Mouse (Mus musculus) bone marrow, adult 2 months (tissue): ENCODE results near the gene Rps19bp1. TPM values are rescaled to one million over a fixed set of nuclear protein-coding genes. Genes with fewer than 3 reads are reported as not detected.

Source experiments
- H3K27ac ChIP-seq: fragments of 200-500 bp; 2 replicates; pipeline ENCODE4 v1.5.1; 2012; ENCODE audit warnings: low read depth, mild to moderate bottlenecking, control low read depth, inconsistent platforms, low read length; ENCODE audit not compliant: control insufficient read depth, poor library complexity, insufficient read depth
- H3K4me1 ChIP-seq: fragments of 200-500 bp; 2 replicates; pipeline ENCODE4 v1.6.1; 2011; ENCODE audit warnings: low read length; ENCODE audit not compliant: control insufficient read depth, insufficient read depth
- H3K4me3 ChIP-seq: fragments of 200-500 bp; replicated peaks from 2 replicates; pipeline ENCODE3; 2011; ENCODE audit warnings: mild to moderate bottlenecking, low read depth, low read length, control low read depth; ENCODE audit not compliant: control insufficient read depth
- CTCF ChIP-seq: fragments of 200-500 bp; IDR thresholded peaks from 2 replicates; pipeline ENCODE4 v1.5.1; 2011; ENCODE audit warnings: low read length, control low read depth; ENCODE audit not compliant: control insufficient read depth, insufficient read depth
- POLR2A ChIP-seq: fragments of 200-500 bp; IDR thresholded peaks from 2 replicates; pipeline ENCODE4 v1.6.1; 2011; ENCODE audit warnings: low read depth, mild to moderate bottlenecking, control low read depth, low read length, borderline replicate concordance; ENCODE audit not compliant: control insufficient read depth
- WGBS: fragments of 180-500 bp; shearing (Covaris S2); methylation state at CpG from one replicate; pipeline ENCODE4 v1.1.7; 2018; 5-methylcytosine and 5-hydroxymethylcytosine counted together
- polyA plus RNA-seq: library from polyadenylated mRNA; stranded (reverse); fragments of >200 nt; gene quantifications from 2 replicates; pipeline ENCODE4 v1.2.4, GENCODE M21; 2011; ENCODE audit warnings: low replicate concordance; ENCODE audit not compliant: missing spikeins, insufficient read depth, insufficient read length

Rps19bp1 gene
- polyA plus RNA-seq, 1 experiment = 53.7 TPM

DNA sequence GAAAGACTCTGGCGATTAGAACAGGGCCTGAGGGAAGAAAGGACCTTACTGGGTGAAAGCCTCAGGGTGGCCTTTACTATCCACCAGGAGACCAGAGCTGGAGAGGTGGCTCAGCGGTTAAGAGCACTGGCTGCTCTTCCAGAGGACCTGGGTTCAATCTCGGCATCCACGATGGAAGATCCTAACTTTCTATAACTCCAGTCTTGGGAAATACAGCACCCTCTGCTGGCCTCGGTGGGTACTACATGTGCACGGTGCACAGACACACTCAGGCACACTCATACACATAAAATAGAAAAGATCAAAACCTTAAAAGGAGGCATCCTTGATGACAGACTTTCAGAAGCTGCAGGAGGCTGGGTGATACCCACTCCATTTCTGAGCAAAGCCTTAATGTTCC is 16.5 kb upstream of the Rps19bp1 start:
- 14% methylated on average over 6 of the region's 6 CpGs for whole genome bisulfite sequencing
- H3K27ac ChIP-seq = no peak overlapping the region
- TF ChIP-seq POLR2A (no peak), CTCF (peak; percentile 81)
- no peaks in the 10 kb centered on the region for H3K4me1 ChIP-seq
- H3K4me3 ChIP-seq = no peak overlapping the region

DNA sequence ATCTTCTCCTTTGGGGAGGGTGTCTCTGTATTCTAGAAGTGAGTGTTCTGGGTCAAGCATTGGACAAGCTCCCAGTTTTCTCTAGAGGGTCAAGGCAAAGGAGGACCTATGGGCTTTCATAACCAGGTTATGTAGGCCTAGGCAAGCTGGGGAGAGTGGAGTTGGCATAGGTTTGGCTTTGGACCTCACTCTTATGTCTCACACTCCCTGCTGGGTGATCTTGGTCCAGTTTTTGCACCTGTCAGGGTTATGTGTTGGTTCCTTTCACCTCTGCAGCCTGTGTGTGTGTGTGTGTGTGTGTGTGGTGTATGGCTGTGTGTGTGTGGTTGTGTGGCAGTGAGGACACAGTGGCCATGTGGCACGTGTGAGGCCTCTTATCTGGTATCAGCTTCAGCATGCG is 14.9 kb upstream of the Rps19bp1 start:
- no peak overlapping the region for H3K4me3 ChIP-seq
- 74% methylated on average over 2 of the region's 2 CpGs for WGBS
- TF ChIP-seq CTCF (no peak), POLR2A (no peak)

DNA sequence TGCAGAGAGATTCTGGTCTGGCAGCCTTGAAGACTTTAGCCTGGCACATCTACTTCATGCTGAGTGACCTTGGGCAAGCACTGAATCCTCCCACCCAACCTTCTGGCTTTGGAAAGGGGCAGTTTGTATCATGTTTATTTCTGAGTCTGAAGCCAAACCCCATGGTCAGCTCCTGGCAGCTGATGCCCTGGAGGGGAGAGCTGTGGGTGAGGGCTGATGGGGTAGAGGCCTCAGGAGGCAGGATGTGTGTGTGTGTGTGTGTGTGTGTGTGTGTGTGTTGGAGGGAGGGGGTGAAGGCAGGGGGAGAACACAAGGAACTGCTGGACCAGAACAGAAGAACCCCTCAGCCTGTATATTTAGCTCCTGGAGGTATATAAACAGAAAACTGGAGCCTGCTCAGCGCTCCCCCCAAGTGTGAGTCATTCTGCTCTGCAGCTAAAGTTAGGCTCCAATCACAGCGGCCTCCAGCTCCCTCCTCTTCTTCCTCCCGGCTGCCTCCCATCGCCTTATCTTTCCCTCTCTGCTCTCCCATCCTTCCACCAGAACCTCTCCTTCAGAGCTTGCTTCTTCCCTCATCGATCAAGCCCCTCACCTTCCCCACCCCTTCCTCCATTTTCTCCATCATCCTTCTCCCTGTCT is 14.1 kb upstream of the Rps19bp1 start:
- WGBS = 51% methylated on average over 5 of the region's 5 CpGs
- TF ChIP-seq POLR2A (no peak), CTCF (no peak)
- no peak overlapping the region for H3K27ac ChIP-seq
- H3K4me1 ChIP-seq = no peaks in the 10 kb centered on the region
- no peak overlapping the region for H3K4me3 ChIP-seq

More for the DNA sequence above, 14.9 kb upstream of the Rps19bp1 start:
- Histone ChIP-seq H3K27ac (no peak overlapping the region), H3K4me1 (no peaks in the 10 kb centered on the region)

DNA sequence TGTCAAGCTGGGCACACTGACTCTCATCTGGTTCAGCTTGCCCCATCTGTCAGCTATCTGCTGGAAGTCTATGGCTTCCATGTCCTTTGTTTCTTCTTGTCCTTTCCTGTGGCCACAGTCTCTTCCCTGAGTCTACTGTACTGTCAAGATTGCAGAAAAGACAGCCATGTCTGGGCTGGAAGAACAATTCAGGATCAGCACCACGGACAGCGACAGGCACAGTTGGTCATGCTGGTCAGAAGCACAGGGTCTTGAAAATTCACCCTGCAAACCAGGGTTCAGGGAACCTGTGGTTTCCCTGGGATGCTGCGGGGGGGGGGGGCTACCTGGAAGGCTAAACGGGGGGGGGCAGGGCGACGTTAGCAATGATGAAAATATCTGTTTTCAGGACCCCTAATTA is 13.5 kb upstream of the Rps19bp1 start:
- H3K27ac ChIP-seq = no peak overlapping the region
- H3K4me3 ChIP-seq = no peak overlapping the region
- H3K4me1 ChIP-seq = no peaks in the 10 kb centered on the region
- WGBS = 1% methylated on average over 6 of the region's 6 CpGs
- TF ChIP-seq CTCF (no peak), POLR2A (no peak)

DNA sequence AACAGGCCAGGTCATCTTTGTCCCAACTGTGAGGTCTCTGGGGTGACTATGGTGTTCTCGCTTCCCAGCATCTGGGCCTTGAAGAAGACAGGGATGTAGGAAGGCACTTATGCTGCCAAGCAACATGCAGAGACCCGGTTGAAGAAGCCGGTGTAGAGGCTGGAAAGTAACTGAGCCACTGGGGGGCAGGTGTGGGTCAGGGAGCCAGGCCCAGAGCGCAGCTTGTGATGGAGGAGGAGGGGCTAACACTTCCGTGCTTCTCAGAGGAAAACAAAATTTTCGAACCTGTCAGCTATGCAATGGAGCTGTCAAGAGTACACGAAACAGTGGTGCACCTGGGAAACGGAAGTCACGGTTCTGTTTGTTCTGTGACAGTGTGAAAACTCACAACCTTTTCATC is 13.0 kb upstream of the Rps19bp1 start:
- 42% methylated on average over 9 of the region's 9 CpGs for WGBS
- Histone ChIP-seq H3K4me1 (no peaks in the 10 kb centered on the region), H3K27ac (no peak overlapping the region), H3K4me3 (no peak overlapping the region)
- peak; percentile 19; the same call in 1 of the 2 replicates for TF ChIP-seq CTCF
- no peak for TF ChIP-seq POLR2A

DNA sequence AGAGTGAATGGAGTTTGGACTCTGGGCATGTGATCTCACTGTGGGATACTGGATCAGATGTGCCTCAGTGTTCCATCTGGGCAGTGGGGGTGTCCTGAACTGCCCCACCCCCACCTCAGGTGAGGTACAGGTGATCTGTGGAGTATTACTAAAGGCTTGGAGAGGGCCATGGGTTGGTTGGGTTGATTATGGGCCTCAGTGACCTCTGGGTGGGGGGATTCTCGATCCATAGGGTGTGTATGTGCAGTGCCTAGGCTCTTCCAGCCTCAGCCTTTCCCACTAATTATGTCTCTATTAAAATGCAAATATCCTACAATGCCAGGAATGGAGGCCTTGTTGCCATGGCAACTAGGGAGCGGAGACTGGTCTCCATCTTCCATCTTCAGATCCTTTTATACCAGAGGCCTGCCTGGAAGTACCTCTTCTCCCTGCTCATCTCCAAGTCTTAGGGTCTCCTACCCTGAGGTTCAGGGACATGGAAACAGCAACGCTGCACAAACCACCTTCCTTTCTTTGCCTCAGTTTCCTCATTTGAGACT is 7.8 kb upstream of the Rps19bp1 start:
- H3K4me1 ChIP-seq = no peaks in the 10 kb centered on the region
- 63% methylated on average over 3 of the region's 3 CpGs for WGBS
- no peak for TF ChIP-seq POLR2A
- no peak for TF ChIP-seq CTCF
- no peak overlapping the region for H3K27ac ChIP-seq
- H3K4me3 ChIP-seq = no peak overlapping the region

DNA sequence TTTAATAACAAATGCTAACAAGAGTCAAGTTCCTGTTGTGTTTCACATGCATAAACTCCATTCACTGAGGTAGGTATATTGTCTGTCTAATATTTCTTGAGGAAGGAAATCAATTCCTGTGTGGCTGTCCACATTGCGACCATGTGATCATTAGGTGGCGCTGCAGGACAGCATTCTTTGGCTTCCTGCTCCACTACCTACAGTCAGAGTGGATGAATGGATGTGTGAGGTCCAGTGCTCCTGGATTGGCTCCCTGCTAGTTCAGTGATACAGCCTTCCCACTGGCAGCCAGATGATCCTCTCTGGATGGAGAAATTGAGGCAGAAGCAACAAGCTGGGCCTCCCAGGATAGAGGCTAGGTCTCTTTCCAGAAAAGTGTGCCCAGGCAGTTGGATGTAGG is 2.2 kb upstream of the Rps19bp1 start:
- TF ChIP-seq POLR2A (no peak), CTCF (peak; percentile 87)
- no peak overlapping the region for H3K27ac ChIP-seq
- no peaks in the 10 kb centered on the region; the same call in 1 of the 2 replicates for H3K4me1 ChIP-seq
- no peak overlapping the region for H3K4me3 ChIP-seq
- 1% methylated on average over 2 of the region's 2 CpGs for WGBS

DNA sequence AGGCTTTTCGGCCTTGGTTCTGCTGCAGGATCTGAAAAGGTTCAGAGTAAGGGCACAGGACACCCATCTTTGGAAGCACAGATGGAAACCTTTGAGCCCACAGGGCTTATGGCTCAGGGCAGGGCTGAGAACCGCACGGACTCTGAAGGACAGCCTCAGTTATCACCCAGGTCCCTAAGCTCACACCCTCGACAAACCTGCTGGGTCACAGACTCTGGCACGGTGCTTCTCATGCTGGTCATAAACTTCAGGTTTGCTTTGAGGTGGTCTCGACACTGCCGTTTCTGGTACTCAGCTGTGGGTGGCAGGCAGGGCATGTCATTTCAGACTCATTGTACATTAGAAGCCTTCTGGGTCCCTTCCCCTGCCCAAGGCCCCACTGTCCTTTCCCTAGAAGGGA is 3.0 kb downstream of the Rps19bp1 start:
- no peak overlapping the region for H3K27ac ChIP-seq
- H3K4me1 ChIP-seq = peaks cover 1% of the 10 kb centered on the region; the same call in 1 of the 2 replicates
- 90% methylated on average over 7 of the region's 7 CpGs for WGBS
- H3K4me3 ChIP-seq = no peak overlapping the region
- TF ChIP-seq POLR2A = no peak
- TF ChIP-seq CTCF = no peak
